Mouse (Mus musculus) midbrain, embryonic 15.5 days (tissue): ENCODE measurements at regions not wholly inside any gene's neighbourhood (a gene's known extent, or its start where the extent isn't known, plus 50 kb on each side); places are given as distances from the start of the nearest gene placed in this dataset.
A peak's percentile ranks its signal among the peaks of the same experiment; 100 is the strongest.

Experiments used
- ATAC-seq: fragments of 200-750 bp; cut with Nextera tagmentation; replicated peaks from 2 replicates; pipeline ENCODE4 v1.8.0; 2017; ENCODE audit warnings: moderate TSS enrichment
- H3K27ac ChIP-seq: fragments of 300-500 bp; sonication (generic); 2 replicates; pipeline ENCODE4 v1.5.1; 2015; ENCODE audit warnings: mild to moderate bottlenecking, inconsistent platforms
- H3K27me3 ChIP-seq: fragments of 300-500 bp; sonication (generic); replicated peaks from 2 replicates; pipeline ENCODE4 v1.6.1; 2015; ENCODE audit warnings: inconsistent platforms
- H3K36me3 ChIP-seq: fragments of 300-500 bp; sonication (generic); replicated peaks from 2 replicates; pipeline ENCODE4 v1.6.1; 2015; ENCODE audit warnings: inconsistent platforms
- H3K4me1 ChIP-seq: fragments of 300-500 bp; sonication (generic); 2 replicates; pipeline ENCODE4 v1.6.1; 2015; ENCODE audit warnings: inconsistent platforms
- H3K4me2 ChIP-seq: fragments of 300-500 bp; sonication (generic); 2 replicates; pipeline ENCODE4 v1.6.1; 2015; ENCODE audit warnings: inconsistent platforms, mild to moderate bottlenecking, moderate library complexity
- H3K4me3 ChIP-seq: fragments of 300-500 bp; sonication (generic); 2 replicates; pipeline ENCODE4 v1.5.1; 2015; ENCODE audit warnings: mild to moderate bottlenecking, inconsistent platforms
- H3K9ac ChIP-seq: fragments of 300-500 bp; sonication (generic); 2 replicates; pipeline ENCODE4 v1.6.1; 2015; ENCODE audit warnings: mild to moderate bottlenecking, inconsistent platforms
- H3K9me3 ChIP-seq: fragments of 300-500 bp; sonication (generic); 2 replicates; pipeline ENCODE4 v1.6.1; 2016; ENCODE audit warnings: inconsistent platforms
- WGBS: fragments of 180-500 bp; shearing (Covaris S2); methylation state at CpG from one replicate; pipeline ENCODE4 v1.1.7; 2015; ENCODE audit warnings: mixed read lengths; 5-methylcytosine and 5-hydroxymethylcytosine counted together

DNA sequence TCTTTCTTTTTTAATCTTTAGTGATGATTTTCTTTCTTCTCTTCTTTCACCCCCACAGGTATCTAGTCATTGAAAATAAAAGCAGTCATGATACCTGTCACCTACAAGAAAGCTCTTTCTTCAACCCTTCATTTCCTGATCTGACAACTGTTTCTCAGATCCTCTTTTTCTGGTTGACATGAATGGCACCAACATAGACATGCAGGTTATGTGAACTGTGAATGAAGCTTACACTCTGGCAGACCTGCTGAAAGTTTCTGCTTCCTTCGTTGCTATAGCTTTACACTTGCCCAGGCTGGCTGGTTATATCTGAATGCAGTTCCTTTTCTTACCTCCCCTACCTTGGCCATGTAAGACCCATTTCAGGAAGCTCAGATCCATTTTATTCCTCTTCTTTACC lies 115.2 kb upstream of the Jun start:
- ATAC-seq, result no peak
- 0 out of 2 replicates have a peak, but pooled peaks cover 3% of the 10 kb centered on the region for H3K27me3 ChIP-seq
- H3K36me3 ChIP-seq, result no peaks in the 10 kb centered on the region
- no peak overlapping the region for H3K27ac ChIP-seq
- no peaks in the 10 kb centered on the region for H3K9me3 ChIP-seq
- H3K4me3 ChIP-seq, result no peak overlapping the region
- 83% methylated on average over 1 of the region's 1 CpGs for WGBS
- no peaks in the 10 kb centered on the region for H3K4me1 ChIP-seq
- H3K9ac ChIP-seq, result no peak overlapping the region
- H3K4me2 ChIP-seq, result no peak overlapping the region

DNA sequence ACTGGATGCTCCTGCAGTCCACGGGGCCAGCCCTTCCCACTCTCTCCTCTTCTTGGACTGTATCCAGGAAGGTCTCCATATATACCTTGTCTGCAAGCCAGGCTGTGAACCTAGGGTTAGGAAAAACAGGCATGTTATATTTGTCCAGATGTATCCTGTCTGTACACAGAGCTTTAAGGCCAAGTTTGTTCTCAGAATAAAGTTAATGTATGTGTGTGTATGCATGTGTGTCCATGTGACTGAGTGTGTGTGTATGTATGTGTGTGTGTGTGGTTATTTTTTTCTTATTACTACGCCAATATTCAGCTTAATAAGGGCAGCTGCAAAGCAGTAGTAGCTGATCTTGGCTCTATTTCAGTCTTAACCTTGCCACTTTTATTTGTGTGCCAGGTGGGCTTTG lies 117.7 kb upstream of the Jun start:
- Histone ChIP-seq H3K4me2 (no peak overlapping the region), H3K9me3 (no peaks in the 10 kb centered on the region), H3K4me3 (no peak overlapping the region), H3K27ac (no peak overlapping the region), H3K27me3 (no peaks in the 10 kb centered on the region), H3K9ac (no peak overlapping the region), H3K36me3 (no peaks in the 10 kb centered on the region), H3K4me1 (no peaks in the 10 kb centered on the region)
- 74% methylated on average over 2 of the region's 2 CpGs for WGBS
- no peak for ATAC-seq

DNA sequence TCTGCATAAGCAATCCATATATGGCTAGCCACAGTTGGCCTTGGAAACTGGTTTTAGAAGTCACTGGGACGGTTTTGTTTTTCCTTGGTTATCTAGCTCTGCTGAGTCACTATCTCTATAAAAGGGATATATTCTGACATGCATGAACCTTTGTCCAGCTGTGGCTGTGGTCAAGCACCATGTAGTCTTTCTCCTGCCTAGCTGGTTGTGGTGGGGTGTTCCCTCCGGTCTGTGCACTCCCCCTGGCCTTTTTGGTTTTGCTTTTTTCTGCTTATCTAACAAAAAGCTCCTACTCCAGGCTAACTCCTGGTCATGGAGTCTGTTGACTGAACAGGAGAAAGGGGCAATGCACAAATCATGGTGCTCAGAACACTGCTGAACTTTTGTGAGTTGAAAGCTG lies 125.7 kb upstream of the Jun start:
- Histone ChIP-seq H3K27ac (no peak overlapping the region), H3K9ac (no peak overlapping the region), H3K36me3 (no peaks in the 10 kb centered on the region), H3K27me3 (no peaks in the 10 kb centered on the region), H3K4me3 (no peak overlapping the region), H3K4me1 (no peaks in the 10 kb centered on the region), H3K9me3 (no peaks in the 10 kb centered on the region), H3K4me2 (no peak overlapping the region)
- ATAC-seq, result no peak
- 91% methylated on average over 2 of the region's 2 CpGs for WGBS

DNA sequence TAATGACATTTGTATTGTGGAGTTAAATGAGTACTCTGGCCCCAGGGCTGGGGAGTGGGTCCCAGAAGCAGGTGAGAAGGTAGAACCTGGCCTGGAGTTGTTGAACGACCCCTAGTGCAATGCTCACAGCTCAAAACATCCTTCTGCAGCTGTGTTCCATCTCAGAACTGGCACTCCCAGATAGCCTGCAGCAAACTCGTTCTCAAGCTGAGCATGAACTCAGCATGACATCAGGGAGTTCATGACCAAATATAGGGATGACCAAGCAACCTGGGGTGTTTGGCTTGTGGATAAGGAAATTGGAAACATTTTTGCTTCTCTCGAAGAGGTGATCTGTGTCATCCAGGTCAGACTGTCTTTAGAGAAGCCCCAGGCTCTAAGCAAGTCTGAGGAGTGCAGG lies 126.4 kb upstream of the Jun start:
- no peak overlapping the region for H3K4me3 ChIP-seq
- H3K4me2 ChIP-seq, result no peak overlapping the region
- WGBS, result 69% methylated on average over 3 of the region's 3 CpGs

DNA sequence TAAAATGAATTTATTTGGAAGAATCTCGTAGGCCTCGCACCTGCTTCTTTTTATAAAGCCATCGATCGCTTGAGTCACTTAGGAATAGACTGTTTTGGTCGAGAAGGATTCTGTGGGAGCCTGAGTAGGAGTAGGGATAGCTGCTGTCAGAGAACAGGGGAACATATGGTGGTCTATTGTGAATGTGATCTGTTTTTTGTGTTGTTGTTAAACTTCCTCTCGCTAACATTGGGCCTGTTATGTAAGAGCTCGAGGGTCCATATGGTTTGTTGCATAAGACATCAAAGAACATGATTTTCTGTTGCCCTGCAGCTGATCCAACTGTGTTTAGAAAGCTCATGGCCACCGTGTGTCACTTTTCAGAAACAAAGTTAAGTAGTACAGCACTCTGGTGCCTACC lies 126.9 kb upstream of the Jun start:
- no peaks in the 10 kb centered on the region for H3K4me1 ChIP-seq
- no peaks in the 10 kb centered on the region for H3K36me3 ChIP-seq
- no peak for ATAC-seq
- no peak overlapping the region for H3K9ac ChIP-seq
- no peaks in the 10 kb centered on the region for H3K9me3 ChIP-seq
- H3K4me3 ChIP-seq, result no peak overlapping the region
- H3K27me3 ChIP-seq, result no peaks in the 10 kb centered on the region
- no peak overlapping the region for H3K4me2 ChIP-seq
- H3K27ac ChIP-seq, result no peak overlapping the region
- WGBS, result 56% methylated on average over 8 of the region's 8 CpGs

More for the DNA sequence above, 126.4 kb upstream of the Jun start:
- Histone ChIP-seq H3K27ac (no peak overlapping the region), H3K9me3 (no peaks in the 10 kb centered on the region), H3K27me3 (no peaks in the 10 kb centered on the region), H3K4me1 (no peaks in the 10 kb centered on the region), H3K9ac (no peak overlapping the region), H3K36me3 (no peaks in the 10 kb centered on the region)
- ATAC-seq, result no peak

DNA sequence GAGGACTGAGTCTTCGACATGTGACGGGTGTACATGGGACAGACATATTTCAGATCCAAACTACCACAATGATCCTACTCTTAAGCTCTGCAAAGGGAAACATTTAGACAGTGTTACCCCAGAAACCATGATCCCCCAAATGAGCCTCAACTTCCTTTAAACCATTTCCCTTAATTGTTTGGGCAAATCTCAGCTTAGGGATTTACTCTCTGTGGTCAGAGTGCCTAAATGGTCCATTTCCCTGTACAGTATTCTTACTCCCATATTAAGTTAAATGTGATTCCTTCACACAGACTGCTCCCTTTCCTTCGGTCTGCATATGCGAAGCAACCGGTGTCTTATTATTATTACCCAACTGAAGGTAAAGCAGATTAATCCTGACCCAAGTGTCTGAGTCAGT lies 128.4 kb upstream of the Jun start:
- no peak for ATAC-seq
- Histone ChIP-seq H3K27me3 (no peaks in the 10 kb centered on the region), H3K36me3 (no peaks in the 10 kb centered on the region), H3K4me2 (no peak overlapping the region), H3K9me3 (no peaks in the 10 kb centered on the region), H3K27ac (no peak overlapping the region), H3K4me1 (no peaks in the 10 kb centered on the region), H3K9ac (no peak overlapping the region), H3K4me3 (no peak overlapping the region)
- WGBS, result 95% methylated on average over 5 of the region's 5 CpGs

DNA sequence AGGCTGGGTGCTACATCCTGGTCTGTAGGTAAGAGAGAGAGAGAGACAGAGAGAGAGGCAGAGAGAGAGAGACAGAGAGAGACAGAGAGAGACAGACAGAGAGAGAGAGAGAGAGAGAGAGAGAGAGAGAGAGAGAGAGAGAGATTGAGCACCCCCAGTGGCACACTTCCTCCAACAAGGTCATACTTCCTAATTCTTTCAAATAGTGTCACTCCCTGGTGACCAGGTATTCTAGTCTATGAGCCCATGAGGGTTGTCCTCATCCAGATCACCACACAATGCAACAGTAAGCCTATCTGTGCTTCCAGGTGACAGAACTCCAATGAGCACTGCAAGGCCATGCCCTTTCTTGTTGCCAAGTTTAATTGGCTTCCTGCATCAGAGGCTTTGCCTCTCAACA lies 129.0 kb upstream of the Jun start:
- no peaks in the 10 kb centered on the region for H3K36me3 ChIP-seq
- H3K9me3 ChIP-seq, result no peaks in the 10 kb centered on the region
- no peak for ATAC-seq
- no peak overlapping the region for H3K27ac ChIP-seq
- no peak overlapping the region for H3K9ac ChIP-seq
- H3K4me3 ChIP-seq, result no peak overlapping the region
- H3K4me2 ChIP-seq, result no peak overlapping the region
- no peaks in the 10 kb centered on the region for H3K4me1 ChIP-seq
- no peaks in the 10 kb centered on the region for H3K27me3 ChIP-seq

DNA sequence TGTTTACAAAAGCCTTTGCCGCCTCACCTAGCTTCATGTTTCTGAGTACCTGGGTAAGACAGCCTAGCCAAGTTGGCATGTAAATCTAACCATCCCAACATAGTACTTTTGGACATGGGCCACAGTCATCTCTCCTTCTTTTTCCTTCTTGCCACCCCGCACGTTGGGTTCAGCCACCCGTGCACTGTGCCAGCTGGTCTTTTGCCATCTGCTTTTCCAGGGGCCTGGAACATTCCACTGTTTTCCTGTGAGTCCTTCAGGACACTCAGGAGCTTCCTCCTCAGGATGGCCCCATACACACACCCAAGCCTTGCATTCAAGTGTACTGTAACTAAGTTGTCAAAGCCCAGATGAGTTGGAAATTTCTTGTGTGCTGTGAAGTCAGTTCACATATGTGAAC lies 132.2 kb upstream of the Jun start:
- Histone ChIP-seq H3K4me2 (no peak overlapping the region), H3K9me3 (no peaks in the 10 kb centered on the region), H3K4me3 (no peak overlapping the region), H3K36me3 (no peaks in the 10 kb centered on the region), H3K9ac (no peak overlapping the region), H3K27ac (no peak overlapping the region), H3K4me1 (no peaks in the 10 kb centered on the region), H3K27me3 (no peaks in the 10 kb centered on the region)
- ATAC-seq, result no peak
- WGBS, result 80% methylated on average over 4 of the region's 4 CpGs

DNA sequence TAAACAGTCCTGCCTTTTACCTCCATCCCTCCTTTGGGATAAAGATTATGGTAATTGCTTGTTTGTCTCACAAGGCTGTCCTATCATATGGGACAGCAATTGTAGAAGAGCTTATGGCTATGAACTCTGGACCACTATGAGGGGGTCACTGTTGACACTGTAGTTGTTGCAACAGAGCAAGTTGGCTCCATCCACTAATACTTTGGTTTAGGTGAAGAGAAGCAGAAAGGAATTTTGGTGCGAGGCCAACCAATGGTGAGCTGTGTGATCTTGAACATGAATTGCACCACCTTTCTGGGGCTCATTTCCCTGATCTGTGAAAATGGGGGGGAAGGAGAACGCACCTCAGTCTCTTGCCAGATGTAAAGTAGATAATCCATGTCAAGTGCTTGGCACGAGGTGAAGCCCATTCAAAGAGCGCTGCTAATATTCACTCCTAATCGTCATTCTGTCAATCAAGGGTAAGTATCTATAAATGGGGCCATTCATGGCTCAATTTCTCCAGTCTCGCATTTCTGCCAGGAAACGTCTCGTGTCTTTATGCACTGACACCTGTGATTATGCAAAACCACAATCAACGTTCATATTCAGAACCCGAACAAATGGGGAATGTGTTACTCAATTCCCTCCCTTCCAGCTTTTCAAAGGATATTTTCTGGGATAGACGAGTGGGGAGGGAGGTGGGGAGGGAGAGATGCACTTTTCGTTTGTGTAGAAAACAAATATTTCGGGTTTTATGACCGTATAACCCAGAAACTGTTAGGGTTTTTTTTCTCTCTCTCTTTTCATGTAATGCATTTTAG lies 133.3 kb upstream of the Jun start:
- ATAC-seq, result peak; percentile 82
- H3K4me1 ChIP-seq, result no peaks in the 10 kb centered on the region
- no peak overlapping the region for H3K9ac ChIP-seq
- H3K36me3 ChIP-seq, result no peaks in the 10 kb centered on the region
- H3K9me3 ChIP-seq, result no peaks in the 10 kb centered on the region
- H3K4me2 ChIP-seq, result no peak overlapping the region
- H3K4me3 ChIP-seq, result no peak overlapping the region
- no peaks in the 10 kb centered on the region for H3K27me3 ChIP-seq
- WGBS, result 32% methylated on average over 14 of the region's 14 CpGs
- no peak overlapping the region for H3K27ac ChIP-seq

DNA sequence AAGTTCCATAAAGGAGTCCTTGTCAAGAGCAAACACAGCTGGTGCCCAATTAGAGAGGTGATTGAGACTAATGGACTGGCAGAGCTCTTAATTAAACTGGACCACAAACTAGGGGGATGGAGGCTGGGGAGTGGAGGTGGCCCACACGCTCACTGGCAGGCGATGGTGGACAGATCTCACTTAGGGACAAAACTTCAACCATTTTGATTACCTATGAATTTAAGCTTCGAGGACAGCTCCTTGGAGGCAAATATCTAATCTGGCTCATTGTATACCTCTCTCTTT lies 133.8 kb upstream of the Jun start:
- no peaks in the 10 kb centered on the region for H3K36me3 ChIP-seq
- no peaks in the 10 kb centered on the region for H3K9me3 ChIP-seq
- H3K9ac ChIP-seq, result no peak overlapping the region
- WGBS, result 57% methylated on average over 3 of the region's 3 CpGs
- H3K4me3 ChIP-seq, result no peak overlapping the region
- no peaks in the 10 kb centered on the region for H3K4me1 ChIP-seq
- H3K27ac ChIP-seq, result no peak overlapping the region
- H3K27me3 ChIP-seq, result no peaks in the 10 kb centered on the region
- peak; percentile 76 for ATAC-seq
- no peak overlapping the region for H3K4me2 ChIP-seq

DNA sequence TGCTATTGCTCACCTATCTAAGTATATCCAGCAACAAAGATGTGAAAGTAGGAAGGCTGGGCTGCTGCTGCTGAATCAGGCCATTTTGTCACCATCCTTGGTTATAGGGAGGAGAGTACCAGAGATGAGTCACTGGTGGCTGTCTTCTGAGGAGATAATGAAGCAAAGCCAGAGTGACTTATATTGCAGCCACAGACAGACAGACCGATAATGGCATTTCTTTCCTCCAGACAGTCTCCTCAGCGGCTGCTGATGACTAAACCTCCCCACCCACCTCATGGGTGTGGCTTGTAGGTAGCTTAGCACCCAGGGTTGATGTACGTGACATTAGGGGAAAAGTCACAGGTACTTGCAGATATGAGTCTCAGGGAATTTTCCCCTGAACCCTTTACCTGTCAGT lies 136.1 kb upstream of the Jun start:
- Histone ChIP-seq H3K4me1 (no peaks in the 10 kb centered on the region), H3K36me3 (no peaks in the 10 kb centered on the region), H3K4me2 (no peak overlapping the region), H3K9me3 (no peaks in the 10 kb centered on the region), H3K27me3 (no peaks in the 10 kb centered on the region), H3K4me3 (no peak overlapping the region), H3K27ac (no peak overlapping the region), H3K9ac (no peak overlapping the region)
- 90% methylated on average over 3 of the region's 3 CpGs for whole genome bisulfite sequencing
- ATAC-seq, result no peak

DNA sequence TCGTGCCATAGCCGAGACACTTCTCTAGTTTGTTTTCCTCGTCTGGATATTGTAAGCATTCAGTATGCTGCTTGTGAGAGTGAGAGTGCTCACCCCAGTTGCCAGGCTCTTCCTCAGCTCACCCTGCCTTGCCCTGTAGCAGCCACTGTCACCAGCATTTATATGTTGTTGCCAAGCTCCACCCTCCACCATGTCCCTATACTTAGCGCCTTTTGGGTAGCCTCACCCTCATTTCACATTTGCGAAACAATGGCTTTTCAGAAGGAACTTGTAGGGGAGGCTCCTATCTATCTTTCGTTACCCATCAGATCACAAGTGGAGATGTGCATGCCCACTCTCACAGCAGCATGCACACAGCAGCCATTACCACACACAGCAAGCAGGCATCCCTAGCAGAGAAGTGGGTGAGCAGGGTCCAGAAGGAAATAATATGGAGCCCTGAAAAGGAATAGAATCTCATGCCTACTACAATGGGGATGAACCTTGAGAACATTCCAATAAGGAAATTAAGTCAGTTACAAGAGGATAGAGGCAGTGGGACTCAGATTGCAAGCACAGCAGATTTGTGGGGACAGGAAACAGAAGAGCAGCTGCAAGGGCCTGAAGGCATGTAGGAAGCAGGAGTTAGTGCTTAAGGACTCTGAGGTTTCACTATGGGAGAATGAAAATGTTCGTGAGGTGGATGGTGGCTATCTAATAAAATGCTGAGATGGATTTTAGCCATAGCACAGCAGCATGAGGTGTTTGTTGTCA lies 139.8 kb upstream of the Jun start:
- Histone ChIP-seq H3K4me1 (no peaks in the 10 kb centered on the region), H3K4me3 (no peak overlapping the region), H3K27ac (no peak overlapping the region), H3K36me3 (no peaks in the 10 kb centered on the region), H3K27me3 (no peaks in the 10 kb centered on the region), H3K9me3 (no peaks in the 10 kb centered on the region), H3K4me2 (no peak overlapping the region), H3K9ac (no peak overlapping the region)
- 91% methylated on average over 7 of the region's 7 CpGs for WGBS
- no peak for ATAC-seq

DNA sequence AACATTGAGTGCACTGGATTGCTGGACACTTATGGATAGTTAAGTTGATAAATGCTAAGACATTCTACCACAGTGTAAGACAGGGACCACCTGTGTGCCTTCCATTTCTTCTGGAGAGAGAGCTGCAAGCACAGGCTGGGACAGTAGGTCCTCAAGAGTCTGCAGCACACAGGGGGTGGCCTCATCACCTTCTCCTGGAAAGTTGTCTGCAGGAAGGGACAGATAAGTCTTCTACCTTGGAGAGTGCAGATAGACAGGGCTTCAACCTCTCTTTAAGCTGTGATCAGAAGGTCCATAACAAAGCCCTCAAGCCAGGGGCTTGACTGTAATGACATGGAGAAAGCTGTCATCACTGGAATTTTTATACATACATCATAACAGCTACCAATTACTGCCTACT lies 140.5 kb upstream of the Jun start:
- Histone ChIP-seq H3K9me3 (no peaks in the 10 kb centered on the region), H3K9ac (no peak overlapping the region), H3K36me3 (no peaks in the 10 kb centered on the region), H3K4me2 (no peak overlapping the region), H3K4me1 (no peaks in the 10 kb centered on the region), H3K27me3 (no peaks in the 10 kb centered on the region), H3K4me3 (no peak overlapping the region), H3K27ac (no peak overlapping the region)
- ATAC-seq, result no peak
